Mouse (Mus musculus) midbrain, embryonic 16.5 days (tissue): ENCODE data around the gene Srgap1. TPM values are rescaled to one million over a fixed set of nuclear protein-coding genes. Genes with fewer than 3 reads are reported as not detected.
A peak's percentile ranks its signal among the peaks of the same experiment; 100 is the strongest.

Source experiments
- ATAC-seq: fragments of 200-750 bp; cut with Nextera tagmentation; 2 replicates; pipeline ENCODE4 v1.8.0; 2017; ENCODE audit warnings: moderate TSS enrichment
- H3K27ac ChIP-seq: fragments of 300-500 bp; sonication (generic); 2 replicates; pipeline ENCODE4 v1.5.1; 2014; ENCODE audit warnings: mild to moderate bottlenecking, low read length, mixed read lengths
- H3K27me3 ChIP-seq: fragments of 300-500 bp; sonication (generic); 2 replicates; pipeline ENCODE4 v1.6.1; 2014; ENCODE audit warnings: low read depth, low read length, mixed read lengths; ENCODE audit not compliant: control insufficient read depth, insufficient read depth
- H3K36me3 ChIP-seq: fragments of 300-500 bp; sonication (generic); 2 replicates; pipeline ENCODE4 v1.6.1; 2014; ENCODE audit warnings: mild to moderate bottlenecking, low read length, moderate library complexity, mixed read lengths; ENCODE audit not compliant: control insufficient read depth, insufficient read depth
- H3K4me1 ChIP-seq: fragments of 300-500 bp; sonication (generic); 2 replicates; pipeline ENCODE4 v1.6.1; 2014; ENCODE audit warnings: mild to moderate bottlenecking, low read length, mixed read lengths; ENCODE audit not compliant: control insufficient read depth, insufficient read depth
- H3K4me2 ChIP-seq: fragments of 300-500 bp; sonication (generic); 2 replicates; pipeline ENCODE4 v1.6.1; 2014; ENCODE audit warnings: mild to moderate bottlenecking, low read length, mixed read lengths
- H3K4me3 ChIP-seq: fragments of 300-500 bp; sonication (generic); 2 replicates; pipeline ENCODE4 v1.5.1; 2014; ENCODE audit warnings: low read depth, mild to moderate bottlenecking, low read length, moderate library complexity, mixed read lengths
- H3K9ac ChIP-seq: fragments of 300-500 bp; sonication (generic); 2 replicates; pipeline ENCODE4 v1.6.1; 2014; ENCODE audit warnings: low read depth, low read length, mixed read lengths
- H3K9me3 ChIP-seq: fragments of 300-500 bp; sonication (generic); replicated peaks from 2 replicates; pipeline ENCODE4 v1.6.1; 2014; ENCODE audit warnings: mild to moderate bottlenecking, low read length, mixed read lengths; ENCODE audit not compliant: control insufficient read depth, poor library complexity, severe bottlenecking
- WGBS: fragments of 180-500 bp; shearing (Covaris S2); extraction: QIAGEN DNeasy Blood & Tissue Kit; methylation state at CpG from one replicate; pipeline ENCODE4 v1.1.7; 2014; 5-methylcytosine and 5-hydroxymethylcytosine counted together
- polyA plus RNA-seq: library from polyadenylated mRNA; unstranded; fragments of >200 nt; fragmentation: Nextera tagmentation; extraction: Ambion mirVana; gene quantifications from 2 replicates; pipeline ENCODE4 v1.2.1, GENCODE M21; 2015

Gene Srgap1
- polyA plus RNA-seq, 1 experiment from 2014 or later = 34.4 TPM

GRCm38 (mm10) chr10:121964114-121964513 lies 83.0 kb downstream of the Srgap1 start:
- H3K4me1 ChIP-seq = peaks cover 19% of the 10 kb centered on the region
- WGBS = 85% methylated on average over 10 of the region's 10 CpGs
- no peak overlapping the region for H3K9ac ChIP-seq
- H3K4me2 ChIP-seq = no peak overlapping the region
- H3K27ac ChIP-seq = no peak overlapping the region
- ATAC-seq = no peak
- no peaks in the 10 kb centered on the region for H3K36me3 ChIP-seq
- no peaks in the 10 kb centered on the region for H3K27me3 ChIP-seq
- H3K4me3 ChIP-seq = no peak overlapping the region
- no peaks in the 10 kb centered on the region for H3K9me3 ChIP-seq

- no peak overlapping the region for H3K4me2 ChIP-seq
- WGBS = 77% methylated on average over 4 of the region's 4 CpGs
- H3K9me3 ChIP-seq = no peaks in the 10 kb centered on the region
- H3K9ac ChIP-seq = no peak overlapping the region
- no peaks in the 10 kb centered on the region for H3K36me3 ChIP-seq
- ATAC-seq = no peak
- H3K4me3 ChIP-seq = no peak overlapping the region
- no peak overlapping the region for H3K27ac ChIP-seq
- H3K4me1 ChIP-seq = peaks cover 7% of the 10 kb centered on the region
- no peaks in the 10 kb centered on the region for H3K27me3 ChIP-seq
These were observed 85.1 kb downstream of the Srgap1 start for GRCm38 (mm10) chr10:121962053-121962452.

- Histone ChIP-seq H3K27ac (no peak overlapping the region; the same call in 1 of the 2 replicates), H3K4me2 (no peak overlapping the region), H3K36me3 (no peaks in the 10 kb centered on the region), H3K4me3 (no peak overlapping the region), H3K9ac (no peak overlapping the region), H3K4me1 (peaks cover 15% of the 10 kb centered on the region), H3K9me3 (no peaks in the 10 kb centered on the region), H3K27me3 (no peaks in the 10 kb centered on the region)
- no peak for ATAC-seq
- 62% methylated on average over 11 of the region's 11 CpGs for WGBS
These were observed 85.8 kb downstream of the Srgap1 start for GRCm38 (mm10) chr10:121961121-121961893.

GRCm38 (mm10) chr10:121958741-121959140 lies 88.4 kb downstream of the Srgap1 start:
- WGBS = 66% methylated on average over 8 of the region's 8 CpGs
- Histone ChIP-seq H3K27ac (no peak overlapping the region), H3K9ac (no peak overlapping the region), H3K4me3 (no peak overlapping the region), H3K27me3 (no peaks in the 10 kb centered on the region), H3K4me2 (no peak overlapping the region), H3K4me1 (peaks cover 25% of the 10 kb centered on the region), H3K36me3 (no peaks in the 10 kb centered on the region), H3K9me3 (no peaks in the 10 kb centered on the region)
- no peak for ATAC-seq

- 0 out of 2 replicates have a peak overlapping the region, but pooled peaks have one; percentile 14 for H3K27ac ChIP-seq
- H3K9me3 ChIP-seq = 0 out of 2 replicates have a peak, but pooled peaks cover 2% of the 10 kb centered on the region
- no peak overlapping the region for H3K4me3 ChIP-seq
- peaks cover 23% of the 10 kb centered on the region for H3K4me1 ChIP-seq
- 57% methylated on average over 11 of the region's 11 CpGs for WGBS
- no peak for ATAC-seq
- no peaks in the 10 kb centered on the region for H3K36me3 ChIP-seq
- H3K9ac ChIP-seq = no peak overlapping the region
- H3K27me3 ChIP-seq = no peaks in the 10 kb centered on the region
- H3K4me2 ChIP-seq = no peak overlapping the region
These were observed 90.6 kb downstream of the Srgap1 start for GRCm38 (mm10) chr10:121956505-121956904.

- WGBS = 49% methylated on average over 4 of the region's 4 CpGs
- Histone ChIP-seq H3K27me3 (no peaks in the 10 kb centered on the region), H3K9me3 (0 out of 2 replicates have a peak, but pooled peaks cover 2% of the 10 kb centered on the region), H3K36me3 (no peaks in the 10 kb centered on the region), H3K4me3 (no peak overlapping the region), H3K9ac (no peak overlapping the region), H3K4me2 (no peak overlapping the region), H3K27ac (no peak overlapping the region), H3K4me1 (peaks cover 18% of the 10 kb centered on the region)
- ATAC-seq = no peak; the same call in 1 of the 2 replicates
These were observed 91.4 kb downstream of the Srgap1 start for GRCm38 (mm10) chr10:121955730-121956129.

- peaks cover 18% of the 10 kb centered on the region for H3K4me1 ChIP-seq
- H3K27ac ChIP-seq = no peak overlapping the region
- ATAC-seq = no peak
- no peaks in the 10 kb centered on the region for H3K36me3 ChIP-seq
- 0 out of 2 replicates have a peak, but pooled peaks cover 2% of the 10 kb centered on the region for H3K9me3 ChIP-seq
- H3K9ac ChIP-seq = no peak overlapping the region
- no peaks in the 10 kb centered on the region for H3K27me3 ChIP-seq
- 77% methylated on average over 6 of the region's 6 CpGs for WGBS
- no peak overlapping the region for H3K4me3 ChIP-seq
- H3K4me2 ChIP-seq = no peak overlapping the region
These were observed 92.2 kb downstream of the Srgap1 start for GRCm38 (mm10) chr10:121954877-121955276.

GRCm38 (mm10) chr10:121953041-121953440 lies 94.1 kb downstream of the Srgap1 start:
- ATAC-seq = no peak
- Histone ChIP-seq H3K27ac (no peak overlapping the region), H3K4me3 (no peak overlapping the region), H3K27me3 (no peaks in the 10 kb centered on the region), H3K9me3 (0 out of 2 replicates have a peak, but pooled peaks cover 2% of the 10 kb centered on the region), H3K9ac (no peak overlapping the region), H3K36me3 (no peaks in the 10 kb centered on the region), H3K4me2 (no peak overlapping the region), H3K4me1 (peaks cover 18% of the 10 kb centered on the region)
- 95% methylated on average over 5 of the region's 5 CpGs for WGBS

- peak; percentile 81 for ATAC-seq
- 86% methylated on average over 8 of the region's 8 CpGs for WGBS
- no peaks in the 10 kb centered on the region for H3K27me3 ChIP-seq
These were observed 100.9 kb downstream of the Srgap1 start for GRCm38 (mm10) chr10:121946173-121946572.

More at GRCm38 (mm10) chr10:121946173-121946572, 100.9 kb downstream of the Srgap1 start:
- Histone ChIP-seq H3K4me3 (no peak overlapping the region), H3K4me2 (no peak overlapping the region), H3K9ac (no peak overlapping the region), H3K36me3 (no peaks in the 10 kb centered on the region; the same call in 1 of the 2 replicates), H3K27ac (no peak overlapping the region), H3K4me1 (no peaks in the 10 kb centered on the region), H3K9me3 (no peaks in the 10 kb centered on the region)
